Mouse (Mus musculus) heart, embryonic 14.5 days (tissue): ENCODE measurements around the gene Magi2. TPM values are rescaled to one million over a fixed set of nuclear protein-coding genes. Genes with fewer than 3 reads are reported as not detected.
"Not testable (repeated sequence)": the region's sequence is repeated elsewhere in the genome, so short reads cannot be mapped to it uniquely, and the experiment has no call there.

Source experiments
- ATAC-seq: fragments of 200-750 bp; cut with Nextera tagmentation; 2 replicates; pipeline ENCODE4 v1.8.0; 2017; ENCODE audit warnings: low read depth, moderate TSS enrichment; ENCODE audit not compliant: insufficient number of reproducible peaks, insufficient read depth, low FRiP score
- H3K27ac ChIP-seq, 2 experiments: fragments of 200-500 bp in 1 of 2; fragments of 300-500 bp in 1 of 2; sonication (generic) in 1 of 2; replicated peaks in 1 of 2; 2 replicates each; pipeline ENCODE4 v1.5.1; 2012 to 2014; ENCODE audit warnings: low read depth in 2 of 2, low read length in 2 of 2, control low read depth in 1 of 2, mild to moderate bottlenecking in 1 of 2, mixed read lengths in 1 of 2; ENCODE audit not compliant: control insufficient read depth in 1 of 2, insufficient read depth in 1 of 2
- H3K27me3 ChIP-seq: fragments of 300-500 bp; sonication (generic); 2 replicates; pipeline ENCODE4 v1.6.1; 2014; ENCODE audit warnings: mild to moderate bottlenecking, low read length, control low read depth; ENCODE audit not compliant: control insufficient read depth, insufficient read depth
- H3K36me3 ChIP-seq: fragments of 300-500 bp; sonication (generic); 2 replicates; pipeline ENCODE4 v1.6.1; 2014; ENCODE audit warnings: mild to moderate bottlenecking, control low read depth, low read length, mixed read lengths; ENCODE audit not compliant: control insufficient read depth, insufficient read depth
- H3K4me1 ChIP-seq, 2 experiments: fragments of 200-500 bp in 1 of 2; fragments of 300-500 bp in 1 of 2; sonication (generic) in 1 of 2; 2 replicates each; pipeline ENCODE4 v1.6.1; 2012 to 2014; ENCODE audit warnings: low read length in 2 of 2, control low read depth in 1 of 2, mixed read lengths in 1 of 2; ENCODE audit not compliant: control insufficient read depth in 2 of 2, insufficient read depth in 2 of 2
- H3K4me2 ChIP-seq: fragments of 300-500 bp; sonication (generic); 2 replicates; pipeline ENCODE4 v1.6.1; 2014; ENCODE audit warnings: mild to moderate bottlenecking, low read length
- H3K4me3 ChIP-seq, 2 experiments: fragments of 200-500 bp in 1 of 2; fragments of 300-500 bp in 1 of 2; sonication (generic) in 1 of 2; 2 replicates each; pipeline ENCODE4 v1.5.1; 2012 to 2014; ENCODE audit warnings: low read length in 2 of 2, mild to moderate bottlenecking in 2 of 2, control low read depth in 1 of 2, low read depth in 1 of 2, moderate library complexity in 1 of 2; ENCODE audit not compliant: control insufficient read depth in 1 of 2, insufficient read depth in 1 of 2
- H3K9ac ChIP-seq: fragments of 300-500 bp; sonication (generic); 2 replicates; pipeline ENCODE4 v1.6.1; 2014; ENCODE audit warnings: mild to moderate bottlenecking, low read length
- H3K9me3 ChIP-seq: fragments of 300-500 bp; sonication (generic); 2 replicates; pipeline ENCODE4 v1.6.1; 2016; ENCODE audit warnings: low read length, control low read depth; ENCODE audit not compliant: control insufficient read depth
- WGBS: fragments of 180-500 bp; shearing (Covaris S2); extraction: QIAGEN DNeasy Blood & Tissue Kit; methylation state at CpG from one replicate; pipeline ENCODE4 v1.1.7; 2014; 5-methylcytosine and 5-hydroxymethylcytosine counted together
- polyA plus RNA-seq: library from polyadenylated mRNA; unstranded; fragments of >200 nt; fragmentation: Nextera tagmentation; extraction: Ambion mirVana; gene quantifications from 2 replicates; pipeline ENCODE4 v1.2.1, GENCODE M21; 2014

The Magi2 gene
- polyA plus RNA-seq, 1 experiment from 2014 or later, result 3.4 TPM

DNA sequence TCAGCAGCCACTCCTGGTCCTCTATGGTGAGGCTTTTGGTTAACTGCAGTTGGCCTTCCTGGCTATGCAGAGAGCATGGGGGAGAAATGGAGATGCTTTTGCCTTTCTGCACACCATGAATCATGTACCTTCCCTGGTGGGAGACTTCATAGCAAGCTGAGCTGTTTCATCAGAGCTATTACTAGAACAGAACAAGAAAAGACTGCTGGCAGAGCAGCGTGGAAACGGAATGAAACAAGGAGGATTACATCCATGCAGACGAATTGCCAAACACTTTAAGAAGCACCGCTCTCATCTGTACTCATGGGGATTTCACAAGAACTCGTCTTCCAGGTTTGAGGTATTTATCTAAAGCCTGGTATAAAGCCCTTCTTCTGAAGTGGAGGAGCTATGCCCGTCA, 95.7 kb downstream of the Magi2 start:
- no peak overlapping the region for H3K4me3 ChIP-seq
- H3K9ac ChIP-seq, result no peak overlapping the region
- H3K4me2 ChIP-seq, result no peak overlapping the region
- no peaks in the 10 kb centered on the region for H3K36me3 ChIP-seq
- WGBS, result 71% methylated on average over 6 of the region's 6 CpGs
- no peaks in the 10 kb centered on the region for H3K4me1 ChIP-seq
- H3K27ac ChIP-seq, result no peak overlapping the region
- no peaks in the 10 kb centered on the region for H3K9me3 ChIP-seq
- H3K27me3 ChIP-seq, result no peaks in the 10 kb centered on the region
- no peak for ATAC-seq

DNA sequence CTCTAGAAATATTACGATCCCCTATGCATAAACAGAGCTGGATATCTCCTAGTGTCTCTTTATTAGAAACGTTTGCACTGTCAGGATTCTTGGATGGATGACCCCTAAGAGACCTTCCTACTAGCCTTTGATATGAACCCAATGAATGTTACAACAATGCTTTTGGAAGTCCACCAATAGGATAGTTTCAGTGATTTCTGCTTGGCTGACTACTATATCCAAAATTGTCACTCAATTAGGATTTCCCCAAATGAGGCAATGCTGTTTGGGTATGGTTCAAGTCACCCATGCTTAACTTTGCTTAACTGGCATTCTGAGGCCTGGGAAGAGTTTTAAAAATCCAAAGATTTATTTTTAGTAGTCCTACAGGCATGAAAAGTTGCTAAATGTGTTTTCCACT, 110.7 kb downstream of the Magi2 start:
- WGBS, result 68% methylated on average over 2 of the region's 2 CpGs
- Histone ChIP-seq H3K9ac (no peak overlapping the region), H3K9me3 (no peaks in the 10 kb centered on the region), H3K27ac (no peak overlapping the region), H3K27me3 (no peaks in the 10 kb centered on the region), H3K4me3 (no peak overlapping the region), H3K36me3 (no peaks in the 10 kb centered on the region), H3K4me2 (no peak overlapping the region), H3K4me1 (no peaks in the 10 kb centered on the region)
- ATAC-seq, result no peak

DNA sequence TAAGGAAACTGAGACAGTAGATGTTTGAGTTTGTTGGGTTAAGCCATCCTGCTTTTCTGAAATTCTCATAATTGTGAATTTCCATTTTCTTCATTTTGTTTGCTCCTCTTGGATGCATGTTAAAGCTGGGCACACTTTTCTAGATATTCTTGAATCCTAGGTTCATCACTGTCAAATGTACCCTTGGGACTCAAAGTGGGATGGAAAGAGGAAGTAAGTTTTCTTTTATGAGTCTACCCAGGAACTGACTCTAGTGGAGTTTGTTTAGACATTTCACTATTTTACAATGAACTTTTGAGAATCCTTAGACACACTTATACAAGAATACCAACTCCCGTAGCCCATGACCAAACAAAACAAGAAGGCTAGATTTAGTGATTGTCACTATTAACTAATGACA, 141.3 kb downstream of the Magi2 start:
- Histone ChIP-seq H3K4me1 (no peaks in the 10 kb centered on the region), H3K4me2 (no peak overlapping the region), H3K9ac (no peak overlapping the region), H3K4me3 (no peak overlapping the region), H3K9me3 (no peaks in the 10 kb centered on the region), H3K27ac (no peak overlapping the region), H3K36me3 (no peaks in the 10 kb centered on the region), H3K27me3 (no peaks in the 10 kb centered on the region)
- ATAC-seq, result no peak
- 63% methylated on average over 1 of the region's 1 CpGs for WGBS

DNA sequence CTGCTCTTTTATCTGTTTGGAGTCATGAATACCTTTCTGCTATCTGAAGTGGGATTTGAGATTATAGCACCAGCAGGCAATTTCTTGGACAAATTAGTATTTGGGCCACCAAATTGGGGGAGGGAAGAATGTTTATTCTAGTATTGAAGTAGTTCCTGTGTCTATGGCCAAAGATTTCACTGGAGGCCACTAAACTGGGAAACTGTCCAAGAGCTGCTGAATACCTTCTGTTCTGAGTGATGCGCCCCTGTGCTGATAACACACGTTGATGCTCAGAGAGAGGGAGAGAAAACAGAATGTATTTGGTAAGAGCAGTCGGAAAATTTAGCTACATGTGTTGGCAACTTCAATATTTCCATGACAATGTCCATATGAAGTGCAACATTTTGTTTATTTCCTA, 169.0 kb downstream of the Magi2 start:
- Histone ChIP-seq H3K4me3 (no peak overlapping the region), H3K27ac (no peak overlapping the region), H3K9me3 (no peaks in the 10 kb centered on the region), H3K36me3 (no peaks in the 10 kb centered on the region), H3K9ac (no peak overlapping the region), H3K4me2 (no peak overlapping the region), H3K4me1 (0 out of 4 replicates have a peak, but pooled peaks cover 0 to 3% of the 10 kb centered on the region in 2 experiments), H3K27me3 (no peaks in the 10 kb centered on the region)
- 32% methylated on average over 3 of the region's 3 CpGs for WGBS
- ATAC-seq, result no peak

DNA sequence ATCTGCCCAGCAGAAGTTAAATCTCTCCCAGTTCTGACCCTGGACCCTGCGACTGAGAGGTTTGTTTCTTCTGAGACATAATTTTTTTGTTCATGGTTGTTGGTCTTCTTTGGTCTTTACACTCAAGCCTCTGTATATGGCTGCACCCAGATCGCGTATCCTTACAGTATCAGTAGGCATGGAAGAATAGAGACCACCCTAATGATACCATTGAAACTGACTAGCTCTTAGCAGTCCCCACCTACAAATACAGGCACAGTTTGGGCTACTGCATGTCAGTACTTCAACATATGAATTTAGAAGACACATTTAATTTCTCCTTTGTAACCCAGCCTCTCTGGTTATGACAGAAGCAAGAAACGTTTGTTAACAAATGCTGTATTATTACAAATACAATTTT, 173.5 kb downstream of the Magi2 start:
- H3K36me3 ChIP-seq, result no peaks in the 10 kb centered on the region
- H3K9ac ChIP-seq, result no peak overlapping the region
- H3K27me3 ChIP-seq, result no peaks in the 10 kb centered on the region
- H3K9me3 ChIP-seq, result no peaks in the 10 kb centered on the region
- H3K27ac ChIP-seq, result no peak overlapping the region
- H3K4me1 ChIP-seq, result 0 out of 4 replicates have a peak, but pooled peaks cover 0 to 3% of the 10 kb centered on the region in 2 experiments
- no peak overlapping the region for H3K4me3 ChIP-seq
- no peak overlapping the region for H3K4me2 ChIP-seq
- WGBS, result 77% methylated on average over 4 of the region's 4 CpGs
- no peak for ATAC-seq

DNA sequence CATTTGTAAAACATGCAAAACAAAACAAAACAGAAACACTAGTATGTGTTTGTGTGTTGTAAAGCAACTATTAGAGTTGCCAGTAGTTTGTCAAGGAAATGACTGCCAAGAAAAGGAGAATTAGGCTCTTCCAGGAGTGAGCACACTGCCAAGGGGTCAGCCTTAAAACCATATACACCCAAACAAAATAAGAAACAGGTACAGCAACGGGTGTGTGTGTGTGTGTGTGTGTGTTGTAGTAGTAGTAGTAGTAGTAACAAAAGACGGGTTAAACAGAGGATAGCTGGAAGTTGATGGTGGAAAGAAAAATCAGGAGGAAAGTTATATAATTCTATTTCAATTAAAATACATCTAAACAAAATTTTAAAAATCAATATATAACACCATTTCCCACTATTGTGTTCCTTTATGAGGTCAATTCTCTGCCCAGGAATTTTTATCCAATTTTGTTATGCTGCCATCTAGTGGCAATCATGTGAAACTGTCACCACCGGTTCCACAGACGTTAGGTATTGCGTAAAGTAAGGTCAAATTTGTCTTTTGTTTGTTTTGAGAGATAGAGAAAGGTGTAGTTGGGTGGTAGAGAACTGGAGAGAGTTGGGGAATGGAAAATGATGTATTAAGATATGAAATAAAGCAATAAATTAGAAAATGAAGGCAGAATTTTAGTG, 174.0 kb downstream of the Magi2 start:
- no peaks in the 10 kb centered on the region for H3K27me3 ChIP-seq
- no peak overlapping the region for H3K4me2 ChIP-seq
- no peaks in the 10 kb centered on the region for H3K36me3 ChIP-seq
- no peak overlapping the region for H3K9ac ChIP-seq
- 43% methylated on average over 5 of the region's 5 CpGs for WGBS
- no peaks in the 10 kb centered on the region for H3K9me3 ChIP-seq
- H3K4me1 ChIP-seq, result 0 out of 4 replicates have a peak, but pooled peaks cover 0 to 1% of the 10 kb centered on the region in 2 experiments
- no peak for ATAC-seq
- no peak overlapping the region for H3K27ac ChIP-seq
- H3K4me3 ChIP-seq, result no peak overlapping the region

DNA sequence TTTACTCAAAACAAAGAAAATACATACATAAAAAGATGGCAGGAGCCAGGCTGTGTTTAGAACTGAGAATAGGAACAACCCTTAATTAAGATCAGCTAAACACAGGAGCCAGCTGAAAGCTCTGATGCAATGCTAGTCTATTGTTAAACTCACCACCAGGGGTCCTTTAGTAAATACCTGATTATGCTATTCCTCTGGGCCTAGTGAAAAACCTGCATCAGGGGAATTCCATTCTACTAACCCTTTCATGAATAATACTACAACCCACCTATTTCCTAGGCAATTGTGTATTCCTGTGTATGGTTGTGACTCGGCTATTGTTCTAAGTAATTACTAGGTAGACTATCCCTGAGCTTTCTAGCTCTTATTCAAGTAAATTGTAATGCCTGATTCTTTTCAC, 177.4 kb downstream of the Magi2 start:
- 74% methylated on average over 1 of the region's 1 CpGs for WGBS
- not testable (repeated sequence) for H3K4me3 ChIP-seq, H3K4me2 ChIP-seq, H3K4me1 ChIP-seq, H3K9me3 ChIP-seq, H3K9ac ChIP-seq, H3K36me3 ChIP-seq, ATAC-seq, H3K27me3 ChIP-seq, H3K27ac ChIP-seq

DNA sequence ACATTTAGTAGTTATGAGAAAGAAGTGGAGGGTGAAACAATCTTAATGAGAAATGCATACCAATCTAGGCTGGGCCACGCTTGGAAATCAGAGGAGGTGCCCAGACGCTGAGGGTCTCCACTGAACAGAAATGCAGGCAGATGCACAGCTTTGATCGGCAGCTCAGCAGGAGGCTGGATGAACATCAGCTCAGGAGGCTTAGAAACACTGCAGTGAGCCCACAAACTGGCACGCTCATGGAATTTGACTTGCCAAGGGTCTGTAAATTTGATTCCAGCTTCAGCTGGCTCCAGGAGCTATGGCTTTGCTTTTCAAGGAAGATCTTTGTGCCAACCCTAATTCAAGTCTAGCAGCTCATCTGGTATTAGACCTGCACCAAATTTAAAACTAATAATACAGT, 187.7 kb downstream of the Magi2 start:
- WGBS, result 57% methylated on average over 4 of the region's 4 CpGs
- no peaks in the 10 kb centered on the region for H3K4me1 ChIP-seq
- no peak overlapping the region for H3K9ac ChIP-seq
- no peak overlapping the region for H3K4me2 ChIP-seq
- no peaks in the 10 kb centered on the region for H3K27me3 ChIP-seq
- H3K4me3 ChIP-seq, result no peak overlapping the region
- no peaks in the 10 kb centered on the region for H3K9me3 ChIP-seq
- no peaks in the 10 kb centered on the region for H3K36me3 ChIP-seq
- H3K27ac ChIP-seq, result no peak overlapping the region
- ATAC-seq, result no peak
